Mouse (Mus musculus): ENCODE results near the gene Tex2. TPM values are rescaled to one million over a fixed set of nuclear protein-coding genes. Genes with fewer than 3 reads are reported as not detected.

Gene Tex2
- total and polyA plus RNA-seq, 2 experiments from 2014 or later = 23.0 to 49.3 TPM

GRCm38 (mm10) chr11:106591183-106591582 lies 22.0 kb downstream of the Tex2 start:
- TF ChIP-seq CTCF (IDR thresholded peaks at IDR 0.05; ENCODE audit: low read depth) = no peak
- Histone ChIP-seq H3K4me2 (ENCODE audit: low read depth) (no peak overlapping the region), H3K36me3 (ENCODE audit: insufficient read depth) (no peaks in the 10 kb centered on the region), H3K4me1 (ENCODE audit: insufficient read depth) (no peaks in the 10 kb centered on the region), H3K9me3 (ENCODE audit: low read length) (no peaks in the 10 kb centered on the region), H3K9ac (no peak overlapping the region), H3K4me3 (ENCODE audit: low read depth, low read length) (no peak overlapping the region), H3K27me3 (ENCODE audit: insufficient read depth, low read length) (no peaks in the 10 kb centered on the region), H3K27ac (ENCODE audit: low read depth, low read length) (no peak overlapping the region)
- 88% methylated on average over 11 of the region's 11 CpGs for WGBS
- ATAC-seq (no peak), DNase-seq (no peak)

GRCm38 (mm10) chr11:106590143-106590542 lies 23.1 kb downstream of the Tex2 start:
- Histone ChIP-seq H3K4me1 (ENCODE audit: insufficient read depth) (no peaks in the 10 kb centered on the region), H3K4me2 (ENCODE audit: low read depth) (no peak overlapping the region), H3K4me3 (ENCODE audit: low read depth, low read length) (no peak overlapping the region), H3K27ac (ENCODE audit: low read depth, low read length) (no peak overlapping the region), H3K27me3 (ENCODE audit: insufficient read depth, low read length) (no peaks in the 10 kb centered on the region), H3K9ac (no peak overlapping the region), H3K9me3 (ENCODE audit: low read length) (no peaks in the 10 kb centered on the region), H3K36me3 (ENCODE audit: insufficient read depth) (no peaks in the 10 kb centered on the region)
- no peak for TF ChIP-seq CTCF (IDR thresholded peaks at IDR 0.05; ENCODE audit: low read depth)
- ATAC-seq (no peak), DNase-seq (no peak)
- WGBS = 59% methylated on average over 5 of the region's 5 CpGs

- Histone ChIP-seq H3K27ac (ENCODE audit: low read depth, low read length) (no peak overlapping the region), H3K4me2 (ENCODE audit: low read depth) (no peak overlapping the region), H3K9ac (no peak overlapping the region), H3K9me3 (ENCODE audit: low read length) (no peaks in the 10 kb centered on the region), H3K4me1 (ENCODE audit: insufficient read depth) (no peaks in the 10 kb centered on the region), H3K27me3 (ENCODE audit: insufficient read depth, low read length) (no peaks in the 10 kb centered on the region), H3K4me3 (ENCODE audit: low read depth, low read length) (no peak overlapping the region), H3K36me3 (ENCODE audit: insufficient read depth) (no peaks in the 10 kb centered on the region)
- whole genome bisulfite sequencing = 60% methylated on average over 8 of the region's 8 CpGs
- DNase-seq = no peak
- ATAC-seq = no peak
- TF ChIP-seq CTCF (IDR thresholded peaks at IDR 0.05; ENCODE audit: low read depth) = no peak
Observed at GRCm38 (mm10) chr11:106588781-106589180, 24.4 kb downstream of the Tex2 start.

GRCm38 (mm10) chr11:106587786-106588519 lies 25.3 kb downstream of the Tex2 start:
- H3K9ac ChIP-seq = no peak overlapping the region
- ATAC-seq (no peak), DNase-seq (no peak)
- no peak overlapping the region for H3K4me2 ChIP-seq (ENCODE audit: low read depth)
- H3K9me3 ChIP-seq (ENCODE audit: low read length) = no peaks in the 10 kb centered on the region
- H3K36me3 ChIP-seq (ENCODE audit: insufficient read depth) = no peaks in the 10 kb centered on the region
- no peaks in the 10 kb centered on the region for H3K4me1 ChIP-seq (ENCODE audit: insufficient read depth)
- 90% methylated on average over 10 of the region's 10 CpGs for WGBS
- no peak overlapping the region for H3K27ac ChIP-seq (ENCODE audit: low read depth, low read length)
- no peak overlapping the region for H3K4me3 ChIP-seq (ENCODE audit: low read depth, low read length)
- H3K27me3 ChIP-seq (ENCODE audit: insufficient read depth, low read length) = no peaks in the 10 kb centered on the region
- TF ChIP-seq CTCF (IDR thresholded peaks at IDR 0.05; ENCODE audit: low read depth) = no peak

GRCm38 (mm10) chr11:106583801-106584200 lies 29.4 kb downstream of the Tex2 start:
- Histone ChIP-seq H3K9me3 (ENCODE audit: low read length) (no peaks in the 10 kb centered on the region), H3K27ac (ENCODE audit: low read depth, low read length) (no peak overlapping the region), H3K27me3 (ENCODE audit: insufficient read depth, low read length) (no peaks in the 10 kb centered on the region), H3K4me3 (ENCODE audit: low read depth, low read length) (no peak overlapping the region), H3K36me3 (ENCODE audit: insufficient read depth) (no peaks in the 10 kb centered on the region), H3K4me2 (ENCODE audit: low read depth) (no peak overlapping the region), H3K4me1 (ENCODE audit: insufficient read depth) (no peaks in the 10 kb centered on the region), H3K9ac (no peak overlapping the region)
- ATAC-seq (no peak), DNase-seq (no peak)
- 97% methylated on average over 1 of the region's 1 CpGs for WGBS
- no peak for TF ChIP-seq CTCF (IDR thresholded peaks at IDR 0.05; ENCODE audit: low read depth)

- WGBS = 96% methylated on average over 10 of the region's 10 CpGs
- Histone ChIP-seq H3K4me1 (ENCODE audit: insufficient read depth) (no peaks in the 10 kb centered on the region), H3K27ac (ENCODE audit: low read depth, low read length) (no peak overlapping the region), H3K9me3 (ENCODE audit: low read length) (no peaks in the 10 kb centered on the region), H3K27me3 (ENCODE audit: insufficient read depth, low read length) (no peaks in the 10 kb centered on the region), H3K9ac (no peak overlapping the region), H3K4me2 (ENCODE audit: low read depth) (no peak overlapping the region), H3K4me3 (ENCODE audit: low read depth, low read length) (no peak overlapping the region), H3K36me3 (ENCODE audit: insufficient read depth) (no peaks in the 10 kb centered on the region)
- ATAC-seq = no peak
- DNase-seq = no peak
- TF ChIP-seq CTCF (IDR thresholded peaks at IDR 0.05; ENCODE audit: low read depth) = no peak
Observed at GRCm38 (mm10) chr11:106581357-106581756, 31.9 kb downstream of the Tex2 start.

GRCm38 (mm10) chr11:106580468-106580867 lies 32.8 kb downstream of the Tex2 start:
- ATAC-seq (no peak), DNase-seq (no peak)
- H3K9me3 ChIP-seq (ENCODE audit: low read length) = no peaks in the 10 kb centered on the region
- H3K4me2 ChIP-seq (ENCODE audit: low read depth) = no peak overlapping the region
- no peak overlapping the region for H3K4me3 ChIP-seq (ENCODE audit: low read depth, low read length)
- H3K27ac ChIP-seq (ENCODE audit: low read depth, low read length) = no peak overlapping the region
- no peak overlapping the region for H3K9ac ChIP-seq
- no peak for TF ChIP-seq CTCF (IDR thresholded peaks at IDR 0.05; ENCODE audit: low read depth)
- H3K36me3 ChIP-seq (ENCODE audit: insufficient read depth) = no peaks in the 10 kb centered on the region
- no peaks in the 10 kb centered on the region for H3K27me3 ChIP-seq (ENCODE audit: insufficient read depth, low read length)
- 95% methylated on average over 8 of the region's 8 CpGs for WGBS
- H3K4me1 ChIP-seq (ENCODE audit: insufficient read depth) = no peaks in the 10 kb centered on the region
